Mouse (Mus musculus) MEL (cell line): ENCODE measurements at regions not wholly inside any gene's neighbourhood (a gene's known extent, or its start where the extent isn't known, plus 50 kb on each side); places are given as distances from the start of the nearest gene placed in this dataset.

ENCODE experiments used
- DNase-seq: peaks from one replicate; pipeline ENCODE4 v3.0.0; 2011; ENCODE audit warnings: low read depth, low spot score
- H3K27ac ChIP-seq: 2 replicates; pipeline ENCODE4 v1.5.1; 2012; ENCODE audit warnings: low read depth, mild to moderate bottlenecking, control low read depth, low read length, moderate library complexity; ENCODE audit not compliant: control insufficient read depth
- H3K27me3 ChIP-seq, 2 experiments: fragments of 150-350 bp in 1 of 2; sonication (generic) in 1 of 2; 2 replicates each; pipeline ENCODE4 v1.6.1; 2012; ENCODE audit warnings: low read length in 2 of 2, mild to moderate bottlenecking in 2 of 2, improper control_type of control experiment in 1 of 2, moderate library complexity in 1 of 2; ENCODE audit not compliant: insufficient read depth in 2 of 2, control insufficient read depth in 1 of 2
- H3K36me3 ChIP-seq, 2 experiments: 2 replicates each; pipeline ENCODE4 v1.6.1; 2012 to 2014; ENCODE audit warnings: low read length in 2 of 2, improper control_type of control experiment in 1 of 2, inconsistent platforms in 1 of 2, mild to moderate bottlenecking in 1 of 2; ENCODE audit not compliant: insufficient read depth in 2 of 2, control insufficient read depth in 1 of 2
- H3K4me1 ChIP-seq, 2 experiments: fragments of 150-350 bp in 1 of 2; sonication (generic) in 1 of 2; 2 replicates each; pipeline ENCODE4 v1.6.1; 2012; ENCODE audit warnings: low read length in 2 of 2, improper control_type of control experiment in 1 of 2, mild to moderate bottlenecking in 1 of 2; ENCODE audit not compliant: insufficient read depth in 2 of 2, control insufficient read depth in 1 of 2
- H3K4me3 ChIP-seq, 2 experiments: fragments of 150-350 bp in 1 of 2; sonication (generic) in 1 of 2; 2 replicates each; pipeline ENCODE4 v1.5.1; 2012; ENCODE audit warnings: low read depth in 2 of 2, low read length in 2 of 2, mild to moderate bottlenecking in 2 of 2, moderate library complexity in 2 of 2, control low read depth in 1 of 2, improper control_type of control experiment in 1 of 2; ENCODE audit not compliant: control insufficient read depth in 1 of 2, insufficient read depth in 1 of 2
- H3K79me2 ChIP-seq: 2 replicates; pipeline ENCODE4 v1.6.1; 2012; ENCODE audit warnings: mild to moderate bottlenecking, low read length, moderate library complexity; ENCODE audit not compliant: control insufficient read depth, poor library complexity, insufficient read depth
- H3K9ac ChIP-seq: 2 replicates; pipeline ENCODE4 v1.6.1; 2012; ENCODE audit warnings: low read depth, mild to moderate bottlenecking, control low read depth, low read length, moderate library complexity; ENCODE audit not compliant: control insufficient read depth, poor library complexity, severe bottlenecking
- H3K9me3 ChIP-seq: fragments of 150-350 bp; sonication (generic); replicated peaks from 2 replicates; pipeline ENCODE4 v1.6.1; 2012; ENCODE audit warnings: mild to moderate bottlenecking, low read length, improper control_type of control experiment, moderate library complexity; ENCODE audit not compliant: insufficient read depth
- CHD2 ChIP-seq: IDR thresholded peaks from 2 replicates; pipeline ENCODE4 v1.6.1; 2011; ENCODE audit warnings: low read length, improper control_type of control experiment
- CTCF ChIP-seq, 3 experiments: IDR thresholded peaks in 2 of 3; conservative IDR thresholded peaks in 1 of 3; 2 replicates each; pipeline ENCODE4 v1.5.1; 2011 to 2012; ENCODE audit warnings: low read length in 3 of 3, low read depth in 2 of 3, mild to moderate bottlenecking in 2 of 3, improper control_type of control experiment in 1 of 3, inconsistent platforms in 1 of 3, mixed read lengths in 1 of 3, moderate library complexity in 1 of 3; ENCODE audit not compliant: control insufficient read depth in 1 of 3, insufficient read depth in 1 of 3, poor library complexity in 1 of 3, severe bottlenecking in 1 of 3
- E2F4 ChIP-seq: IDR thresholded peaks from 2 replicates; pipeline ENCODE4 v1.6.1; 2011; ENCODE audit warnings: low read depth, low read length, improper control_type of control experiment, borderline replicate concordance
- GABPA ChIP-seq: IDR thresholded peaks from 2 replicates; pipeline ENCODE4 v1.6.1; 2012; ENCODE audit warnings: low read depth, mild to moderate bottlenecking, inconsistent platforms, low read length, improper control_type of control experiment, moderate library complexity
- HCFC1 ChIP-seq: IDR thresholded peaks from 2 replicates; pipeline ENCODE4 v1.6.1; 2012; ENCODE audit warnings: low read depth, mild to moderate bottlenecking, inconsistent platforms, low read length, improper control_type of control experiment, moderate library complexity
- JUND ChIP-seq: IDR thresholded peaks from 2 replicates; pipeline ENCODE4 v1.6.1; 2011; ENCODE audit warnings: low read depth, mild to moderate bottlenecking, improper control_type of control experiment, low read length
- KAT2A ChIP-seq: conservative IDR thresholded peaks from 2 replicates; pipeline ENCODE4 v1.6.1; 2012; ENCODE audit warnings: low read depth, low read length, improper control_type of control experiment, inconsistent platforms
- MAFK ChIP-seq: IDR thresholded peaks from 2 replicates; pipeline ENCODE4 v1.6.1; 2011; ENCODE audit warnings: low read depth, mild to moderate bottlenecking, low read length, improper control_type of control experiment, borderline replicate concordance
- MAX ChIP-seq: IDR thresholded peaks from 2 replicates; pipeline ENCODE4 v1.6.1; 2011; ENCODE audit warnings: low read length, improper control_type of control experiment
- MAZ ChIP-seq: IDR thresholded peaks from 2 replicates; pipeline ENCODE4 v1.6.1; 2012; ENCODE audit warnings: low read depth, mild to moderate bottlenecking, inconsistent platforms, low read length, improper control_type of control experiment
- MXI1 ChIP-seq: IDR thresholded peaks from 2 replicates; pipeline ENCODE4 v1.6.1; 2011; ENCODE audit warnings: mild to moderate bottlenecking, low read depth, low read length, improper control_type of control experiment
- MYB ChIP-seq: IDR thresholded peaks from 2 replicates; pipeline ENCODE4 v1.6.1; 2011; ENCODE audit warnings: mild to moderate bottlenecking, low read depth, low read length, improper control_type of control experiment
- MYC ChIP-seq: IDR thresholded peaks from 2 replicates; pipeline ENCODE4 v1.6.1; 2011; ENCODE audit warnings: low read depth, mild to moderate bottlenecking, low read length, improper control_type of control experiment, moderate library complexity
- NELFE ChIP-seq: IDR thresholded peaks from 2 replicates; pipeline ENCODE4 v1.6.1; 2011; ENCODE audit warnings: low read depth, low read length, improper control_type of control experiment
- NRF1 ChIP-seq: IDR thresholded peaks from 2 replicates; pipeline ENCODE4 v1.6.1; 2014; ENCODE audit warnings: low read depth, mild to moderate bottlenecking, inconsistent platforms, low read length, improper control_type of control experiment, moderate library complexity; ENCODE audit not compliant: poor library complexity, insufficient read depth, severe bottlenecking
- POLR2A ChIP-seq, 2 experiments: IDR thresholded peaks; 2 replicates each; pipeline ENCODE4 v1.6.1; 2011 to 2012; ENCODE audit warnings: low read length in 2 of 2, mild to moderate bottlenecking in 2 of 2, control low read depth in 1 of 2, improper control_type of control experiment in 1 of 2, low read depth in 1 of 2, moderate library complexity in 1 of 2; ENCODE audit not compliant: control insufficient read depth in 1 of 2, insufficient read depth in 1 of 2, poor library complexity in 1 of 2
- POLR2AphosphoS2 ChIP-seq: IDR thresholded peaks from 2 replicates; pipeline ENCODE4 v1.6.1; 2011; ENCODE audit warnings: low read length, improper control_type of control experiment
- POLR2AphosphoS5 ChIP-seq: IDR thresholded peaks from 2 replicates; pipeline ENCODE4 v1.6.1; 2012; ENCODE audit warnings: low read depth, borderline replicate concordance, mild to moderate bottlenecking, inconsistent platforms, low read length, moderate library complexity, mixed read lengths
- RAD21 ChIP-seq: IDR thresholded peaks from 2 replicates; pipeline ENCODE4 v1.6.1; 2011; ENCODE audit warnings: mild to moderate bottlenecking, low read depth, low read length, improper control_type of control experiment
- RCOR1 ChIP-seq: IDR thresholded peaks from 2 replicates; pipeline ENCODE4 v1.6.1; 2012; ENCODE audit warnings: low read depth, mild to moderate bottlenecking, inconsistent platforms, low read length, improper control_type of control experiment
- SIN3A ChIP-seq: IDR thresholded peaks from 2 replicates; pipeline ENCODE4 v1.6.1; 2012; ENCODE audit warnings: low read length, improper control_type of control experiment, inconsistent platforms
- SMC3 ChIP-seq: IDR thresholded peaks from 2 replicates; pipeline ENCODE4 v1.6.1; 2011; ENCODE audit warnings: low read depth, low read length, improper control_type of control experiment
- TAL1 ChIP-seq: IDR thresholded peaks from 2 replicates; pipeline ENCODE4 v1.6.1; 2012; ENCODE audit warnings: mild to moderate bottlenecking, inconsistent platforms, low read length, moderate library complexity, mixed read lengths
- UBTF ChIP-seq: IDR thresholded peaks from 2 replicates; pipeline ENCODE4 v1.6.1; 2012; ENCODE audit warnings: low read depth, mild to moderate bottlenecking, inconsistent platforms, low read length, improper control_type of control experiment, moderate library complexity, borderline replicate concordance; ENCODE audit not compliant: insufficient read depth
- ZC3H11A ChIP-seq: IDR thresholded peaks from 2 replicates; pipeline ENCODE4 v1.6.1; 2012; ENCODE audit warnings: low read depth, mild to moderate bottlenecking, inconsistent platforms, low read length, improper control_type of control experiment
- ZKSCAN1 ChIP-seq: IDR thresholded peaks from 2 replicates; pipeline ENCODE4 v1.6.1; 2012; ENCODE audit warnings: low read depth, mild to moderate bottlenecking, inconsistent platforms, low read length, improper control_type of control experiment, moderate library complexity
- ZMIZ1 ChIP-seq: IDR thresholded peaks from 2 replicates; pipeline ENCODE4 v1.6.1; 2012; ENCODE audit warnings: low read depth, mild to moderate bottlenecking, inconsistent platforms, low read length, improper control_type of control experiment, moderate library complexity
- ZNF384 ChIP-seq: IDR thresholded peaks from 2 replicates; pipeline ENCODE4 v1.6.1; 2012; ENCODE audit warnings: low read depth, mild to moderate bottlenecking, inconsistent platforms, low read length, improper control_type of control experiment

GRCm38 (mm10) chr5:103343869-103344268 is 81.1 kb upstream of the Ptpn13 start (continued):
- TF ChIP-seq ZKSCAN1: no peak
- TF ChIP-seq E2F4: no peak
- TF ChIP-seq MYB: no peak
- no peak for TF ChIP-seq HCFC1
- TF ChIP-seq GABPA: no peak
- TF ChIP-seq ZNF384: peak; percentile 45; the same call in 1 of the 2 replicates
- TF ChIP-seq ZMIZ1: no peak
- TF ChIP-seq KAT2A: no peak
- no peak for TF ChIP-seq POLR2A (IDR thresholded peaks at IDR 0.05; ENCODE audit: control insufficient read depth in 1 of 2, insufficient read depth in 1 of 2, low read depth in 1 of 2, low read length in 2 of 2, poor library complexity in 1 of 2)
- no peak for TF ChIP-seq MYC
- TF ChIP-seq SMC3: peak; percentile 87
- no peak for TF ChIP-seq UBTF
- no peak for TF ChIP-seq POLR2AphosphoS5

GRCm38 (mm10) chr5:103341456-103341855 is 83.5 kb upstream of the Ptpn13 start:
- H3K9me3 ChIP-seq: no peaks in the 10 kb centered on the region
- TF ChIP-seq MYB (no peak), MAX (no peak), ZC3H11A (no peak), MAFK (no peak), NRF1 (no peak), RAD21 (no peak), TAL1 (no peak)
- no peak overlapping the region for H3K27ac ChIP-seq
- no peaks in the 10 kb centered on the region for H3K4me1 ChIP-seq
- no peaks in the 10 kb centered on the region for H3K36me3 ChIP-seq
- H3K27me3 ChIP-seq: peaks cover 0 to under 1% of the 10 kb centered on the region in 2 experiments; a peak in 1 of 4 replicates
- H3K4me3 ChIP-seq: no peak overlapping the region
- H3K79me2 ChIP-seq: no peaks in the 10 kb centered on the region
- no peak overlapping the region for H3K9ac ChIP-seq
- no peak for DNase-seq

GRCm38 (mm10) chr5:103340626-103341025 is 84.4 kb upstream of the Ptpn13 start:
- Histone ChIP-seq H3K79me2 (no peaks in the 10 kb centered on the region), H3K27ac (no peak overlapping the region), H3K9ac (no peak overlapping the region), H3K36me3 (no peaks in the 10 kb centered on the region), H3K27me3 (no peaks in the 10 kb centered on the region; a peak in 1 of 4 replicates), H3K9me3 (no peaks in the 10 kb centered on the region), H3K4me3 (no peak overlapping the region), H3K4me1 (no peaks in the 10 kb centered on the region)
- DNase-seq: no peak
- no peak for TF ChIP-seq CHD2
- TF ChIP-seq POLR2AphosphoS5: no peak
- TF ChIP-seq SIN3A: no peak
- TF ChIP-seq NRF1: no peak
- TF ChIP-seq TAL1: no peak
- TF ChIP-seq E2F4: no peak
- TF ChIP-seq MAFK: no peak
- no peak for TF ChIP-seq MXI1
- TF ChIP-seq MYC: no peak
- no peak for TF ChIP-seq SMC3
- no peak for TF ChIP-seq ZKSCAN1
- no peak for TF ChIP-seq NELFE
- no peak for TF ChIP-seq CTCF (IDR thresholded peaks at IDR 0.05 in 2 of 3, conservative IDR thresholded peaks at IDR 0.05 in 1 of 3; ENCODE audit: control insufficient read depth in 1 of 3, insufficient read depth in 1 of 3, low read depth in 2 of 3, low read length in 3 of 3, poor library complexity in 1 of 3, severe bottlenecking in 1 of 3)
- no peak for TF ChIP-seq RCOR1
- TF ChIP-seq MAZ: no peak
- no peak for TF ChIP-seq POLR2AphosphoS2
- no peak for TF ChIP-seq JUND
